In genomic region chr10:85330938-85331691, GRCm38 (mm10) we compare ENCODE assay signal across 8 mouse cellular contexts. TPM values are rescaled to one million over a fixed set of nuclear protein-coding genes. Genes with fewer than 3 reads are reported as not detected.
DNase-seq lines count a peak whose midpoint lies in the region; ATAC-seq and TF ChIP-seq lines count a peak whose summit lies in the region.

No protein-coding gene starts in this region.

- peak overlapping the region; percentile 78 for H3K27ac ChIP-seq in kidney, adult 2 months (ENCODE audit: insufficient read depth, low read depth, low read length)
- H3K27ac ChIP-seq in lung, postnatal 0 days (ENCODE audit: low read length), result no peak overlapping the region
- H3K27ac ChIP-seq in stomach, embryonic 15.5 days, result no peak overlapping the region

- peak; percentile 77 for DNase-seq in embryo, embryonic 11 days
- peak; percentile 9 for DNase-seq in heart, adult 8-10 months (ENCODE audit: low spot score)
- peak; percentile 56 for DNase-seq in kidney, adult 2 months
- peak; percentile 11 for DNase-seq in lung, postnatal 0 days (ENCODE audit: low spot score)
- DNase-seq in frontal cortex, postnatal 14 days (ENCODE audit: low spot score in 2 of 2), result no peak
- no peak for DNase-seq in adipocyte (ENCODE audit: low spot score)

- no peaks in the 10 kb centered on the region for H3K36me3 ChIP-seq in E14TG2a.4 (ENCODE audit: insufficient read depth, low read length)
- no peaks in the 10 kb centered on the region for H3K36me3 ChIP-seq in kidney, adult 2 months (ENCODE audit: control insufficient read depth, insufficient read depth, low read length)
- no peaks in the 10 kb centered on the region for H3K36me3 ChIP-seq in lung, postnatal 0 days (ENCODE audit: insufficient read depth, low read length)
- H3K36me3 ChIP-seq in stomach, embryonic 15.5 days, result no peaks in the 10 kb centered on the region

- no peak for TF ChIP-seq EP300 in lung, postnatal 0 days (IDR thresholded peaks at IDR 0.05)

- H3K4me3 ChIP-seq in E14TG2a.4 (replicated peaks; ENCODE audit: low read length), result peak overlapping the region; percentile 46
- peak overlapping the region; percentile 24; the same call in 1 of the 2 replicates for H3K4me3 ChIP-seq in kidney, adult 2 months (ENCODE audit: insufficient read depth, low read depth, low read length)
- H3K4me3 ChIP-seq in lung, postnatal 0 days (ENCODE audit: low read depth, low read length), result no peak overlapping the region
- H3K4me3 ChIP-seq in stomach, embryonic 15.5 days (replicated peaks), result peak overlapping the region; percentile 19; the same call in 1 of the 2 replicates

- H3K9ac ChIP-seq in lung, postnatal 0 days (replicated peaks; ENCODE audit: low read depth), result no peak overlapping the region
- H3K9ac ChIP-seq in stomach, embryonic 15.5 days, result no peak overlapping the region

- H3K4me1 ChIP-seq in E14TG2a.4 (replicated peaks; ENCODE audit: low read depth, low read length), result peaks cover 9% of the 10 kb centered on the region
- 0 out of 2 replicates have a peak, but pooled peaks cover 4% of the 10 kb centered on the region for H3K4me1 ChIP-seq in kidney, adult 2 months (ENCODE audit: control insufficient read depth, insufficient read depth, low read length)
- no peaks in the 10 kb centered on the region for H3K4me1 ChIP-seq in lung, postnatal 0 days (ENCODE audit: insufficient read depth, low read depth, low read length)
- no peaks in the 10 kb centered on the region for H3K4me1 ChIP-seq in stomach, embryonic 15.5 days

- 16% methylated on average over 13 of the region's 13 CpGs for WGBS in kidney, adult 2 months
- 9% methylated on average over 13 of the region's 13 CpGs for WGBS in lung, postnatal 0 days
- 11% methylated on average over 11 of the region's 13 CpGs for WGBS in stomach, embryonic 15.5 days

- TF ChIP-seq POLR2A in kidney, adult 2 months (IDR thresholded peaks at IDR 0.05; ENCODE audit: low read depth, low read length), result no peak

- H3K27me3 ChIP-seq in E14TG2a.4 (ENCODE audit: insufficient read depth, low read length), result peaks cover 6% of the 10 kb centered on the region; the same call in 1 of the 2 replicates
- H3K27me3 ChIP-seq in kidney, adult 2 months (replicated peaks; ENCODE audit: control insufficient read depth, insufficient read depth, low read length), result no peaks in the 10 kb centered on the region
- no peaks in the 10 kb centered on the region for H3K27me3 ChIP-seq in lung, postnatal 0 days (replicated peaks; ENCODE audit: insufficient read depth, low read length)
- H3K27me3 ChIP-seq in stomach, embryonic 15.5 days (replicated peaks), result no peaks in the 10 kb centered on the region

- no peak overlapping the region for H3K4me2 ChIP-seq in lung, postnatal 0 days (replicated peaks; ENCODE audit: low read depth, low read length)
- H3K4me2 ChIP-seq in stomach, embryonic 15.5 days, result peak overlapping the region; percentile 27

- peak; percentile 38 for ATAC-seq in lung, postnatal 0 days
- peak; percentile 22; the same call in 1 of the 2 replicates for ATAC-seq in stomach, embryonic 15.5 days (ENCODE audit: insufficient read depth, low FRiP score, low read depth)

- peaks cover 6% of the 10 kb centered on the region; the same call in 1 of the 2 replicates for H3K9me3 ChIP-seq in E14TG2a.4 (ENCODE audit: low read length)
- no peaks in the 10 kb centered on the region for H3K9me3 ChIP-seq in lung, postnatal 0 days (ENCODE audit: low read length)
- H3K9me3 ChIP-seq in stomach, embryonic 15.5 days, result no peaks in the 10 kb centered on the region

- no peak for TF ChIP-seq CTCF in E14TG2a.4 (conservative IDR thresholded peaks at IDR 0.05; ENCODE audit: low read length)
- TF ChIP-seq CTCF in kidney, adult 2 months (conservative IDR thresholded peaks at IDR 0.05; ENCODE audit: insufficient read depth, insufficient read length, low read depth, low read length), result no peak
- TF ChIP-seq CTCF in lung, postnatal 0 days (IDR thresholded peaks at IDR 0.05), result no peak

RNA-seq across cellular contexts. Expression of gene Btbd11, which starts 55.5 kb away (rescaled TPM):
- 1 to 10 TPM; 2.3 to 3.0 (median 2.9) TPM for total RNA-seq in heart, adult 8-10 months (2022)
- polyA plus RNA-seq in kidney, adult 2 months (2012; rRNA removed), result 3.9 and 4.1 TPM in 2 replicates
- 0.61 and 0.98 TPM in 2 replicates for polyA plus RNA-seq in lung, postnatal 0 days (2015; fragmentation: Nextera tagmentation; extraction: Ambion mirVana)
- polyA plus RNA-seq in stomach, embryonic 15.5 days (2015; fragmentation: Nextera tagmentation; extraction: Ambion mirVana), result 1.9 and 2.2 TPM in 2 replicates

Comparison
In these comparisons a context has a peak if more than half of its experiments do, and no peak if none do; other contexts are left out.
1. DNase-seq: peak in embryo, embryonic 11 days (single experiment), heart, adult 8-10 months (single experiment), kidney, adult 2 months (single experiment) and lung, postnatal 0 days (single experiment); none in frontal cortex, postnatal 14 days (0 of 2) and adipocyte (single experiment).